Mouse (Mus musculus) heart, postnatal 0 days (tissue): Measurements from ENCODE around the gene Ablim1.

Experiments
- CTCF ChIP-seq: IDR thresholded peaks from 2 replicates; pipeline ENCODE4 v1.5.1; 2016; ENCODE audit warnings: antibody characterized with exemption, control low read depth, low read depth
- EP300 ChIP-seq: IDR thresholded peaks from 2 replicates; pipeline ENCODE4 v1.6.1; 2016; ENCODE audit warnings: antibody characterized with exemption, low read depth

DNA sequence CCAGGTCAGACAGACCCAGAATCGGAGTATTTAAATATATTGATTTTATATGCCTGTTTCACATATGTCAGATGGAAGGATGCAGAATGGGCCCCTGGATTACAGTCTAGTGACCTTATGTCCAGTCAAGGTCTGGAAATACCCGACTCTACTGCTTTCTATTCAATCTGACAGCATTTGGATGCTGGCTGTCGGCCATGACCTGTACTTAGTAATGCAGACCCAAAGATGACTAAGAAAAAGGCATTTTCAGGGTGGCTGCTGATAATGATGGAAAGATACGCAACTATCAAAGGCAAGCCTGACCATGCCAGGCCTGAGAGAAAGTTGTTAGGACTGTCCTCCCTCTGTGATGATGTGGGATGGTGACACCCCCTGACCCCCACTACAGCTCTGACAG, 321.0 kb downstream of the Ablim1 start:
- no peak for TF ChIP-seq CTCF
- TF ChIP-seq EP300, result no peak
